Mouse (Mus musculus): ENCODE data around the gene Riox1. TPM values are rescaled to one million over a fixed set of nuclear protein-coding genes. Genes with fewer than 3 reads are reported as not detected.

Gene Riox1
- total RNA-seq (2023): 10 to 100 TPM; 15.1 to 17.3 TPM

GRCm38 (mm10) chr12:83950493-83950839 is at the start of gene Riox1:
Gene Riox1 (plus strand): TSS chr12:83950608.

GRCm38 (mm10) chr12:83921535-83922381 is 28.6 kb upstream of the Riox1 start, which contains the start of gene Numb:
Gene Numb (minus strand): TSS chr12:83921934.

GRCm38 (mm10) chr12:83984752-83985151 is 34.3 kb downstream of the Riox1 start, which contains the start of gene Heatr4:
Gene Heatr4 (minus strand): TSS chr12:83984852.

GRCm38 (mm10) chr12:83987583-83988441 is 37.4 kb downstream of the Riox1 start, which contains the start of gene Acot2:
Gene Acot2 (plus strand): TSS chr12:83987861.

Other genes starting within 250 kb of the Riox1 start
- 1 to 10 TPM; 1.4 to 1.5 TPM for gene Papln, start 187.0 kb upstream of the Riox1 start, total RNA-seq (2023)
- 10 to 100 TPM; 41.2 to 46.6 TPM for gene Numb, start 28.7 kb upstream of the Riox1 start, total RNA-seq (2023)
- not detected for gene Heatr4, start 34.2 kb downstream of the Riox1 start, total RNA-seq (2023)
- 10 to 100 TPM; 27.3 to 28.6 TPM for gene Acot2, start 37.3 kb downstream of the Riox1 start, total RNA-seq (2023)
- gene Acot1, start 58.9 kb downstream of the Riox1 start, total RNA-seq (2023): 1 to 10 TPM; 1.8 to 3.1 TPM
- gene Acot4, start 87.8 kb downstream of the Riox1 start, total RNA-seq (2023): not detected
- gene Gm49366, start 88.3 kb downstream of the Riox1 start, total RNA-seq (2023): not detected
- gene Acot3, start 101.5 kb downstream of the Riox1 start, total RNA-seq (2023): not detected
- gene Acot5, start 118.7 kb downstream of the Riox1 start, total RNA-seq (2023): not detected
- 1 to 10 TPM in 1 of 2 experiments, under 1 TPM in 1; 0.95 to 1.1 TPM for gene Acot6, start 150.0 kb downstream of the Riox1 start, total RNA-seq (2023)
- 1 to 10 TPM in 1 of 2 experiments, under 1 TPM in 1; 0.46 to 1.5 TPM for gene Dnal1, start 163.8 kb downstream of the Riox1 start, total RNA-seq (2023)
- 10 to 100 TPM in 1 of 2 experiments, 1 to 10 TPM in 1; 9.5 to 12.0 TPM for gene Pnma1, start 197.9 kb downstream of the Riox1 start, total RNA-seq (2023)